Mouse (Mus musculus): ENCODE results near the gene F2rl1. TPM values are rescaled to one million over a fixed set of nuclear protein-coding genes. Genes with fewer than 3 reads are reported as not detected.
"Not testable (repeated sequence)": the region's sequence is repeated elsewhere in the genome, so short reads cannot be mapped to it uniquely, and the experiment has no call there.

F2rl1 gene
- total RNA-seq, 4 experiments from 2014 or later = 0.13 to 0.44 (median 0.26) TPM

- no peak for DNase-seq (ENCODE audit: low spot score in 2 of 2)
Observed at GRCm38 (mm10) chr13:95533640-95534039, 8.6 kb upstream of the F2rl1 start.

- DNase-seq (ENCODE audit: low spot score in 2 of 2) = not testable (repeated sequence)
Observed at GRCm38 (mm10) chr13:95533121-95533520, 8.1 kb upstream of the F2rl1 start.

GRCm38 (mm10) chr13:95531273-95532045 lies 6.4 kb upstream of the F2rl1 start:
- DNase-seq (ENCODE audit: low spot score in 2 of 2) = no peak

GRCm38 (mm10) chr13:95529246-95529645 lies 4.2 kb upstream of the F2rl1 start:
- no peak for DNase-seq (ENCODE audit: low spot score in 2 of 2)

GRCm38 (mm10) chr13:95524424-95524673 lies 678 bp downstream of the F2rl1 start:
- no peak for DNase-seq (ENCODE audit: low spot score in 2 of 2)

GRCm38 (mm10) chr13:95523659-95524423 lies 1.2 kb downstream of the F2rl1 start:
- DNase-seq (ENCODE audit: low spot score in 2 of 2) = no peak

- no peak for DNase-seq (ENCODE audit: low spot score in 2 of 2)
Observed at GRCm38 (mm10) chr13:95522176-95522575, 2.9 kb downstream of the F2rl1 start.

GRCm38 (mm10) chr13:95521029-95521428 lies 4.0 kb downstream of the F2rl1 start:
- DNase-seq (ENCODE audit: low spot score in 2 of 2) = no peak

GRCm38 (mm10) chr13:95514756-95515155 lies 10.3 kb downstream of the F2rl1 start:
- peak in 1 of 2 experiments; percentile 9 for DNase-seq (ENCODE audit: low spot score in 2 of 2)

GRCm38 (mm10) chr13:95510054-95510453 lies 15.0 kb downstream of the F2rl1 start:
- DNase-seq (ENCODE audit: low spot score in 2 of 2) = no peak

- DNase-seq (ENCODE audit: low spot score in 2 of 2) = no peak
Observed at GRCm38 (mm10) chr13:95503279-95503917, 21.6 kb downstream of the F2rl1 start.

- DNase-seq (ENCODE audit: low spot score in 2 of 2) = no peak
Observed at GRCm38 (mm10) chr13:95496601-95497000, 28.4 kb downstream of the F2rl1 start.

- DNase-seq (ENCODE audit: low spot score in 2 of 2) = no peak
Observed at GRCm38 (mm10) chr13:95494812-95495211, 30.2 kb downstream of the F2rl1 start.

- DNase-seq (ENCODE audit: low spot score in 2 of 2) = no peak
Observed at GRCm38 (mm10) chr13:95493296-95493695, 31.7 kb downstream of the F2rl1 start.

GRCm38 (mm10) chr13:95491327-95491726 lies 33.7 kb downstream of the F2rl1 start:
- DNase-seq (ENCODE audit: low spot score in 2 of 2) = no peak

- DNase-seq (ENCODE audit: low spot score in 2 of 2) = no peak
Observed at GRCm38 (mm10) chr13:95484664-95485063, 40.4 kb downstream of the F2rl1 start.

GRCm38 (mm10) chr13:95481428-95481827 lies 43.6 kb downstream of the F2rl1 start:
- peak; percentile 11 to 84 for DNase-seq (ENCODE audit: low spot score in 2 of 2)

- no peak for DNase-seq (ENCODE audit: low spot score in 2 of 2)
Observed at GRCm38 (mm10) chr13:95478671-95479413, 46.2 kb downstream of the F2rl1 start, which contains the start of gene S100z. S100z (minus strand) TSS chr13:95478721.

GRCm38 (mm10) chr13:95477173-95477572 lies 47.9 kb downstream of the F2rl1 start:
- no peak for DNase-seq (ENCODE audit: low spot score in 2 of 2)

- DNase-seq (ENCODE audit: low spot score in 2 of 2) = no peak
Observed at GRCm38 (mm10) chr13:95475124-95475523, 49.9 kb downstream of the F2rl1 start.

- DNase-seq (ENCODE audit: low spot score in 2 of 2) = no peak
Observed at GRCm38 (mm10) chr13:95474294-95474693, 50.7 kb downstream of the F2rl1 start.

- no peak for DNase-seq (ENCODE audit: low spot score in 2 of 2)
Observed at GRCm38 (mm10) chr13:95470970-95471369, 54.1 kb downstream of the F2rl1 start.

Data from left cerebral cortex, adult 8-10 months (tissue).